Mouse (Mus musculus): Measurements from ENCODE around the gene Sfxn2. TPM values are rescaled to one million over a fixed set of nuclear protein-coding genes. Genes with fewer than 3 reads are reported as not detected.

Sfxn2 gene
- total RNA-seq, 2 experiments from 2014 or later = 3.2 to 3.7 TPM

GRCm38 (mm10) chr19:46644793-46645602 is 71.8 kb downstream of the Sfxn2 start:
- DNase-seq = peak; percentile 81
- intact Hi-C loops (cut with DNase I) = no loop called here
- H3K27ac ChIP-seq = peak overlapping the region; percentile 95
- H3K4me3 ChIP-seq = peak overlapping the region; percentile 65
- no peak for TF ChIP-seq CTCF (IDR thresholded peaks at IDR 0.05)

DNA sequence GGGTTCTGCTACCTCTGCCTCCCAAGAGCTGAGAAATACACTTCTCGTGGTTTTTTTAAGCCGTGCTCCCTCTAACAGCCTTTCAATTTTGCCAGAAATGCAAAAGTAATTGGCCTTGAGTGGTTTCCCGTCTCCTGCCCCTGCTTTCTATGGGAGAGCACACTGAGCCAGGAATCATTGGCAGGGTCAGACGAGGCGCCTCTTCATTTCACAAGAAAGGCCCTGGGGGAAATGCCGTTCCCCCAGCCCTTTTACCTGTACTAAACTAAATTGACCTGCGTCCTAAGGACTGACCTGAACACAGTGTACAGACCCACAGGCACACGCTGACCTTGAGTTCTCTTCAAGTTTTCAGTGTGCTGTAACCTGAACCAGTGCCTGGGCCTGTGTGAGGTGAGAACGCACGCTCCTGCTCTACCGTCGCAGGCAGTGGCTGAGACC is 72.9 kb downstream of the Sfxn2 start:
- Histone ChIP-seq H3K27ac (peak overlapping the region; percentile 95), H3K4me3 (peak overlapping the region; percentile 65)
- peak; percentile 81 for DNase-seq
- intact Hi-C loops (cut with DNase I) = no loop called here
- TF ChIP-seq CTCF (IDR thresholded peaks at IDR 0.05) = no peak

DNA sequence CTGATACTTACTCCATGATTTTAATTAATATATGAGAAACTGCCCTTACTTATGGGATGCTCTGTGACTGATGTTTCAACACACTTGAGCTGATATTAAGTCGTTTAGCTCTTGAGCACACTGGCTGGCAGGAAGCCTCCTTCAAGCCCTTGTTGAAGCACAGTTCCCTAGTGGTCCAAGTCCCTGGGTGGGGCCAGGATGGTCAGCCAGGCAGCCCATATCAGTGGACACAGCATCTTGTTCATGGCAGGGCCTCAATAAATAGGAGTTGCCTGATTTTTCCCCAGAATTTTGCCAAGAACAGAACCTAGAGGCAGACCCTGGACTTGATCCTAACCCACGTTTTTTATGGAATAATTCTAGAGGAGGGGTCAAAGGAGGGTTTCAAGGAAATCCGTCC is 74.1 kb downstream of the Sfxn2 start:
- peak overlapping the region; percentile 95 for H3K27ac ChIP-seq

More for the DNA sequence above, 74.1 kb downstream of the Sfxn2 start:
- TF ChIP-seq CTCF (IDR thresholded peaks at IDR 0.05) = no peak
- DNase-seq = peak; percentile 72
- H3K4me3 ChIP-seq = peak overlapping the region; percentile 65; the same call in 1 of the 2 replicates
- intact Hi-C loops (cut with DNase I) = no loop called here

Other genes starting within 250 kb of the Sfxn2 start
- under 1 TPM; 0.14 to 0.36 TPM for gene Psd, start 246.2 kb upstream of the Sfxn2 start, total RNA-seq (2021)
- 1 to 10 TPM; 2.9 to 3.8 TPM for gene Fbxl15, start 245.2 kb upstream of the Sfxn2 start, total RNA-seq (2021)
- 10 to 100 TPM; 58.2 to 67.6 TPM for gene Cuedc2, start 234.7 kb upstream of the Sfxn2 start, total RNA-seq (2021)
- 1 to 10 TPM in 1 of 2 experiments, under 1 TPM in 1; 0.82 to 1.2 TPM for gene Mfsd13a, start 232.2 kb upstream of the Sfxn2 start, total RNA-seq (2021)
- gene 2310034G01Rik, start 223.1 kb upstream of the Sfxn2 start, total RNA-seq (2021) = under 1 TPM; 0.17 to 0.18 TPM
- gene Actr1a, start 177.6 kb upstream of the Sfxn2 start, total RNA-seq (2021) = 10 to 100 TPM; 59.8 to 61.0 TPM
- 1 to 10 TPM; 5.1 to 6.1 TPM for gene Sufu, start 176.5 kb upstream of the Sfxn2 start, total RNA-seq (2021)
- gene Trim8, start 71.7 kb upstream of the Sfxn2 start, total RNA-seq (2021) = 10 to 100 TPM; 20.2 to 20.7 TPM
- gene Arl3, start 167 bp upstream of the Sfxn2 start, total RNA-seq (2021) = 10 to 100 TPM; 64.0 to 67.7 TPM
- gene Wbp1l, start 25.7 kb downstream of the Sfxn2 start, total RNA-seq (2021) = 100 to 1,000 TPM in 1 of 2 experiments, 10 to 100 TPM in 1; 65.4 to 101 TPM
- gene Cyp17a1, start 99.8 kb downstream of the Sfxn2 start, total RNA-seq (2021) = not detected
- gene Borcs7, start 116.5 kb downstream of the Sfxn2 start, total RNA-seq (2021) = 10 to 100 TPM; 12.1 to 12.2 TPM
- gene As3mt, start 134.1 kb downstream of the Sfxn2 start, total RNA-seq (2021) = 100 to 1,000 TPM in 1 of 2 experiments, 10 to 100 TPM in 1; 76.3 to 106 TPM
- 1 to 10 TPM; 2.7 to 3.6 TPM for gene Cnnm2, start 188.2 kb downstream of the Sfxn2 start, total RNA-seq (2021)

All from gastrocnemius, adult 2 months (tissue).